Mouse (Mus musculus): ENCODE results near the gene Efcab1.

DNA sequence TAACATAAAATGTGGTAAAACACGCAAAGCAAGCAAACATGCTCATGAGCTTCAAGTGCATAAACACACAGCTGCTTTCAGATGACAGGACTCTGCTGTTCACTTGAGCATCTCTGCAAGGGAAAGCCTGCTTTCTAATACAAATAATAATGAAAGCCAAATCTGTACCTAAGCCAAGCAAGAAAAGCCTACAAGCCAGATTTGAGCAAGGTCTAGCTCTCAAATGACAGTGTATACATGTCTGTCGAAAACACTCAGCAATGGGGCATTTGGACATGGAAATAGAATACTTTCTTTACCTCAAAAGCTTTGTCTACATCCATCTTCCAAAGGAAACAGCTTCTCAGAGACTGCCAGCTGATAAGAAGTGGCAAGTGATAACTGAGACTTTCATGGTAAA lies 10.9 kb upstream of the Efcab1 start:
- TF ChIP-seq CTCF (IDR thresholded peaks at IDR 0.05; ENCODE audit: borderline replicate concordance, insufficient read depth, low read length) = no peak
- no peak for TF ChIP-seq POLR2A (IDR thresholded peaks at IDR 0.05; ENCODE audit: low read depth, low read length)

Data from embryonic fibroblast, embryonic 13.5 days (primary cell).